Mouse (Mus musculus): ENCODE measurements at regions not wholly inside any gene's neighbourhood (a gene's known extent, or its start where the extent isn't known, plus 50 kb on each side); places are given as distances from the start of the nearest gene placed in this dataset.

- no peak for DNase-seq (ENCODE audit: low spot score in 2 of 2)
Observed at GRCm38 (mm10) chr10:125790924-125791323, 175.0 kb upstream of the Lrig3 start.

GRCm38 (mm10) chr10:125794504-125794903 lies 171.5 kb upstream of the Lrig3 start:
- DNase-seq (ENCODE audit: low spot score in 2 of 2): no peak

- no peak for DNase-seq (ENCODE audit: low spot score in 2 of 2)
Observed at GRCm38 (mm10) chr10:125795323-125795722, 170.6 kb upstream of the Lrig3 start.

- DNase-seq (ENCODE audit: low spot score in 2 of 2): no peak
Observed at GRCm38 (mm10) chr10:125798678-125799077, 167.3 kb upstream of the Lrig3 start.

- no peak for DNase-seq (ENCODE audit: low spot score in 2 of 2)
Observed at GRCm38 (mm10) chr10:125800572-125801114, 165.3 kb upstream of the Lrig3 start.

- DNase-seq (ENCODE audit: low spot score in 2 of 2): no peak
Observed at GRCm38 (mm10) chr10:125801450-125801849, 164.5 kb upstream of the Lrig3 start.

GRCm38 (mm10) chr10:125802923-125803583 lies 162.9 kb upstream of the Lrig3 start:
- no peak for DNase-seq (ENCODE audit: low spot score in 2 of 2)

DNA sequence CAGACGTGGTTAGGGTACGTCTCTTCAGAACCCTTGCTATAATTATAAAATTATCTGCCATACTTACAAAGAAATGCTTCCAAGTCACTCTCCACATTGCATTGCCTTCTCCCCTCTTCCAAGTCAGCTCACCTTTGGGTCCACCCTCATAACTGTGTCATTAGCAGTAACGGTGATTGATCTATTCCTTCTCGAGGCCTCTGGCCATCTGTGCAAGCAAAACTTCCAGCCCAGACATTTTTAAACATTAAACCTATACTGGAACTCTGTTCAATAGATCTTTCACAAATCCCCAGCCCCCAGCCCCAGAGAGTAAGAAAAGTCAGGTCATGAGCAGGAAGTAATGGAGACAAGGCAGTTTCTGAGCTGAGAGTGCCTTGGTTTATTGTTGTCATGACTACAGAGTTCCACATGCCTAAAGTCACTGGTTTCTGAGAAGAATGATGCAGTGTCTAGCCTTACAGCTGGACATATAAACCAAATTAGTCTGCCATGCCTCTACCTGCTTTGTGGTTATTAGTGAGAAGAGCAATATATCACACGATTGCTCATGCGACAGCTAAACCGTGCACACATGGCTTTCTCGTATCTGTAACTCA lies 156.1 kb upstream of the Lrig3 start:
- no peak for DNase-seq (ENCODE audit: low spot score in 2 of 2)

DNA sequence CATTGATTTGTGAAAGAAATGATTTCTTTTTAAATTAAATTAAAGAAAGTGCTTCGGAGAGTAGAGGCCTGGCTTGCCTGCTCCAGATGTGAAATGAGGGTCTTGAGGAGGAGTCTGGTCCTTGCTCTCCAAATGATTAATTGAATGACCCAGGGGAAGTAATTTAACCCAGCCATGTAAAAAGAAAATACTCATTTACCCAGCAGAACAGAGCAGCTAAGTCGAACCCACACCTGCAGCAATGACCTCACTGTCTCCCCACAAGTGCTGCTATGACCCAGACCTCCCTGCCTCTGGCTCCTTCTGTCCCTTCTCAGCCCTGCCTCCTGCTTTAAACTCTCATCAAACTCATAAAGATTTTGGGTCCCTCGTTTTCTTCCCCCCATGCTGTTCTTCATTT lies 155.4 kb upstream of the Lrig3 start:
- DNase-seq (ENCODE audit: low spot score in 2 of 2): no peak

DNA sequence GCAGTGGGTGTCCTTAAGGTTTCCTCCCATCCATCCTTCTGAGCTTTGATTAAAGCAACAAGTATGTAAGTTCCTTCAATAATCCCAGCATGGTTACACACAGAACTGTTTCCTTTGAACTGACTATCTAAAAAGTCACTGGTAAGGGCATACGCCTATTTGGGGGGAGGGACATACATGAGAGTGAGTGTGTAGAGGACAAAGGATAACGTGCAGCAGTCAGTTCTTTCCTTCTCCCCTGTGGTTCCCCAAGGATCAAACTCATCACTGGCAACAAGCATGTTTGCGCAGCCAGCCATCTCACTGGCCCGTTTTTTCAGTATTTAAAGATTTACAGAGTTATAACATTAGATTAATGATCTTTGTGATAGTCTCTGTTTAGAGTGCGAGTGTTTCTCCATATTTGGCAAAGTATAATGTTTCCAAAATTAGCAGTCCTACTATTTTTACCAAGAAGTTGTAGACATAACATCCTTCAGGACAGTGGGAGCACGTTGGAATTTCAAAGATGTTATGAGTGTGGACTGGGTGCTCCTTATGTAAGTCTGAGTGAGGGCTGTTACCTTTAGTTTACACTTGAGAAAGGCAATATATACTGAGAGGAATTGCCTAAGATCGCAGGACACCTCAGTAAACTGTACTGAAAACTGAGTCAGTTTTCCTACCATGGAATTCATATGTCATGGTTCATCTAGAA lies 151.6 kb upstream of the Lrig3 start:
- DNase-seq (ENCODE audit: low spot score in 2 of 2): no peak

GRCm38 (mm10) chr10:125832134-125832533 lies 133.8 kb upstream of the Lrig3 start:
- no peak for DNase-seq (ENCODE audit: low spot score in 2 of 2)

DNA sequence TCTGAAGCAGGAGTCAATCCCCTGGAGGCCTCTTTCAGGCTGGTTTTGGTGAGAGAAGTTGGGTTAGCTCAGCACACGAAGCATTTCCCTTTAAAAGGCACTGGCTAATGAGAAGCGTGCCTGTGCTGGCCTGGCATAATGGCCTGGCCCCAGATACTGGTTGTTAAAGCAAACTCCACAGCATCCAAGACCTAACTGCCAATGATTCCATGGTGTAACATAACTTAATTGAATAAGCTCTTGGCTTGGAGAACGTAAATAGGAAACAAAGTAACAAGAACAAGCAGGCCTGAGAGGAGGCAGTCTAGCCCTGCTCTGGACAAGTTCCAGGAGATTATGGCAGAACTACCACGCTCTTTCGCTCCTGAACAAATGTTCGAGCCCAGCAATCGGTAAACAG lies 133.2 kb upstream of the Lrig3 start:
- DNase-seq (ENCODE audit: low spot score in 2 of 2): no peak

- DNase-seq (ENCODE audit: low spot score in 2 of 2): no peak
Observed at GRCm38 (mm10) chr10:125833989-125834388, 132.0 kb upstream of the Lrig3 start.

DNA sequence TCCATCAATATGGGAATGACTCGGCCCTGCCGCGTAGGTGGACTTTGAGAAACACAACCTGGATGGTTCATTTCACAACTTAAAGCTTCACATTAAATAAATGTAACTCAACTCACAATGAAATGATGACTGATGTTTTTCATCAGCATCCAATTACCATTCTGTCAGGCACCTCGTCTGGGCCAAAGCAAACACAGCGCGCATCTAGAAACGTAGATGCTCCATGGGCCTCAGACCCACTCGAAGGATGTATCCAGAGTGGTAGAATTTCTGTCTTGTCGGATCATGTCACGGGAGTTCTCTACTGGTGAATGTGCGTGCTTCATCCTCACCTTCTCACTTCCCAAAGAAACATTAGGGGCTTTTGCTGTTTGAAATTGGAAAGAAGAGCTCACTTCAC lies 127.0 kb upstream of the Lrig3 start:
- DNase-seq (ENCODE audit: low spot score in 2 of 2): no peak

DNA sequence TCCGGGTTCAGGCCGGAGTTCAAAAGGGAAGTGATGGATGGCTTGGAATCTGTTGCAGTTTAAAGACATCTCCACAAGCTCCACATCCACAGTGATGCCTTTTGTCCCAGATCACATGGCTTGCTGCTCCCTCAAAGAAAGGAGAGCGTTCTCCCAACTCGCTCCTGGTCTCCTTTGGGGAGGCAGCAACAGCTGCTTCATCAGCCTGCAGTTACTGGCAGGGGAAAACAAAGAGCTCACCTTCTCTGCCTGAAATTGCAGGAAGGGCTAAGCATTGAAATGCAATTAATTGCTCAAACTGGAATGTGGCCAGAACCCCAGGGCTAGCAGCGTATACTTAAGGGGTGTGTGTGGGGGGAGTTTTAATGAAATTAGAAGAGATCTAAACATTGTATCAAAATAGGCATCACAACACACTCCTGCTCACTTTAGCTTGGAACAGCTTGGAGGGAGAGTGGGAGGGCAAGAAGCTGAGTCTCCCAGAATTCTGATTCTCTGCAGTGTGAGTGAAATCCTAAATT lies 126.3 kb upstream of the Lrig3 start:
- DNase-seq (ENCODE audit: low spot score in 2 of 2): no peak

DNA sequence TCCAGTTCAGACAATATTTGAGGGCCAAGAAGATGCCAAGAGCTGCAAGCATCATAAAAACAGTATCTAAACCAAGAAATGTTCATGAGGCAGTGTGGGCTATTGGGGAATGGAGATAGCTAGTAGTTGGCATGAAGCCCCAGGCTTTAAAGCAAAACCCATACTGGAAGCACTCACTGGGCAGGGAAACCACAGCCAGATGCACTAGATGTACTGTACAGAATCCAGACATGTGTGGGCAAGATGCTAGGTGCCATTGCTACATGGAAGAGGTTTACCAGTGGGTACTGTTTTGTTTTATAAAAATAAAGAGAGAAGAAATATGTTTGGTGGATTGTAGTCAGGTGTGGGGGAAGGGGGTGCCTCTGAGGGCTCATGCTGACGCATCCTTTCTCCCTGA lies 125.6 kb upstream of the Lrig3 start:
- no peak for DNase-seq (ENCODE audit: low spot score in 2 of 2)

DNA sequence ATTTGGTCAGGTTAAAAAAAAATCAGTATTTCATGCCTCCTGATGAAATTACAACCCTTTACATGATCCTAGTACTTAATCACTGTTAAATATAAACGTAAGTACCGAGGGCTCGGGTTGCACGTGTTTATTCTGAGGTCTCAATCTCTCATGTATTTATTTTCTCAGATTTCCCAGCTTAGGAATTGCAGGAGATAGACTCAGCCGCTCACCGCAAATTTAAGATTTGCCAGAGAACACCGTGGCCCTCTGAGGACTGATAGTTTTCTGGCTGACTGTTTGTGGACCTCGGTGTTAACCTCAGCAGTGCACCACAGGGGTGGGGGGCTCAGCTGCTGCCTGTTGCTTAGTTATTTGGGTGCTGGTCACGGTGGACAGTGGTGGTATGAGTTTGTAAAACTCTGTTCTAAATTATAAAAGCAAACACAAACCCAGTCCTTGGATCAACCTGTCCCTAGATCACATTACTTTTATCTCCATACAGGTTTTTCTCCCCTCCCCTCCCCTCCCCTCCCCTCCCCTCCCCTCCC lies 121.6 kb upstream of the Lrig3 start:
- DNase-seq (ENCODE audit: low spot score in 2 of 2): no peak

- DNase-seq (ENCODE audit: low spot score in 2 of 2): no peak
Observed at GRCm38 (mm10) chr10:125845014-125845514, 120.9 kb upstream of the Lrig3 start.

GRCm38 (mm10) chr10:125850370-125850769 lies 115.6 kb upstream of the Lrig3 start:
- no peak for DNase-seq (ENCODE audit: low spot score in 2 of 2)

- no peak for DNase-seq (ENCODE audit: low spot score in 2 of 2)
Observed at GRCm38 (mm10) chr10:125861734-125862133, 104.2 kb upstream of the Lrig3 start.

- no peak for DNase-seq (ENCODE audit: low spot score in 2 of 2)
Observed at GRCm38 (mm10) chr10:125866346-125866745, 99.6 kb upstream of the Lrig3 start.

GRCm38 (mm10) chr10:125884563-125884962 lies 81.4 kb upstream of the Lrig3 start:
- DNase-seq (ENCODE audit: low spot score in 2 of 2): no peak
